Mouse (Mus musculus) activated CD4-positive, CD25-positive, alpha-beta regulatory T cell, adult 4 months (primary cell): Measurements from ENCODE around the gene Mrpl36. TPM values are rescaled to one million over a fixed set of nuclear protein-coding genes. Genes with fewer than 3 reads are reported as not detected.
A peak's percentile ranks its signal among the peaks of the same experiment; 100 is the strongest.

Experiments
- ATAC-seq: one replicate; pipeline ENCODE4 v1.8.0; 2017
- polyA plus RNA-seq, 2 experiments: library from polyadenylated mRNA; unstranded; fragments of 100-300 nt; shearing (Covaris generic); gene quantifications; one replicate each; pipeline ENCODE4 v1.2.1; 2017

The Mrpl36 gene
- 100 to 1,000 TPM; 138 to 148 TPM for polyA plus RNA-seq

GRCm38 (mm10) chr13:73327827-73328698 lies at the start of gene Mrpl36, which contains the start of gene Ndufs6:
Mrpl36 (plus strand) TSS chr13:73328513.
Ndufs6 (minus strand) TSS chr13:73328542.
- peak; percentile 94 for ATAC-seq

GRCm38 (mm10) chr13:73279196-73279595 lies 49.1 kb upstream of the Mrpl36 start:
- no peak for ATAC-seq

DNA sequence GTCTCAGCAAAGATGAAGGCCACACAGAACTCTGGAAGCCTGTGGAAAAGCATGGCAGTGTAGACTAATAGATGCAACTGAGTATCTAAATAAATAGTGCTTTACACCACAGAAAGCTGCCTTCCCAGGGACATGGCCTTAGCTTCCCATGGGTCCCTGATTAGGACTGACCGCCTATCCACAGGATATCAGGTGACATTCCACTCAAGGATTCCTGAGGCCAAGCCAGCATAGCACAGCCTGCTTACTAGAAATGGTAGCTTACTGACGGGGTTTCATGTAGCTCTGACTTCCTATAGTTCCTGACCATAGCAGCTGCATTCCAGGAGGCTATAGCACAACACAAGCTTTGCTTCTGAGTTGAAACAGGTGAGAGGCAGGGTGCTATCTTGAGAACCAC lies 45.9 kb upstream of the Mrpl36 start:
- ATAC-seq, result no peak

DNA sequence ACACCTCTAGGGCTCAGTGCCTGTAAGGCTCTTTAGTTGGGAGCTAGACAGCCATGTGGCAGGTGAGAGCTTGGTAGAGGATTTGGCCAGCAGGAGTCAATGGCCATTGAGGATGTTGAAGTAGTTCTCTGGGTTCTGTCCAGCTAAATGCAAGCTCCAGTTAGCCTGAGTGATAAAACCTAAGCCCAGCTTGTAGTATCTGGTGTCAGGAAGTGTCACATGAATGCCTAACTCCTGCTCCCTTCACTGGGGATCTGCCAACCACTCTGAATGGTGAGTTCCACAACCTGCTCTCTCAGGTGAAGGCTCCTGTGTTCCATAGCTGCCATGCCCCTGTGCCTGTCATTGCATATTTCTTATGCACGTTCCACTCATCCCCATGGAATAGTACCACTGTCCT lies 44.8 kb upstream of the Mrpl36 start:
- ATAC-seq, result no peak

DNA sequence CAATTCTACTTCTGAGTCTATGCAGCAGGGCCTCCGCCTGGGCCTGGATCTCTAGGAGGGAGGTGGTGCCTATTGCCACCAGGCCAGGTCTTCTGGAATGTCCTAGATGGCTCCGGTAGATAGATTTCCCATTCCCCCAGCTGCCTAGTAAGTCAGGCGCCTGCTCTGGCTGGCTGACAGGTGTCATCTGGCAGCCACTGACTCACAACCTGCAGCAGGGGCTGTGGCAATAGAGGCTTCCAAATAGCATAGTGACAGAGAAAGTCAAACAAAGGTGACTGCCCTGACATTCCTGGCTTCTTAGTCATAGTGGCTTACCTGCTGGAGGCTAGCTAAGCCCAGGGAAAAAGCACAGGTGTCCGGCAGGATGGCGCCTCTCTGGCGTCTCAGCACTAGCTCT lies 38.1 kb upstream of the Mrpl36 start:
- ATAC-seq, result no peak

DNA sequence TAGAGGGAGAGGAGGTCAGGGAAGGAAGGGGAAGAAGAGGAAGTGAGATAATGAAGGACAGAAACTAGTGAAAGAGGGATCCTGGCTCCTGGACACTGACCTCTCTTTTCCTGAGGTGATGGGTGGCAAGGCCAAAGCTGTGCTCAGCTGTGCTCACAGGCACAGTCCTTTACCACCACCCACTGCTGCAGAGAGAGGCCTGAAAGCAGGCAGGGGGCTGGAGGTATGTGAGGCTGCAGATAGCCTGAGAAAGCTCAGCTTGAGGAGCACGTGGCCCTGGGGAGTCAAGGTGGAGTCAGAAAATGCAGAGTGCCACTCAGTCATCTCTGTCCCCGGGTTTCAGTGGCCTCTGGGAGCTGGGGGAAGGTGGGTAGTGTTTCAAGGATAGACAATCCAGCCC lies 37.2 kb upstream of the Mrpl36 start:
- ATAC-seq, result no peak

DNA sequence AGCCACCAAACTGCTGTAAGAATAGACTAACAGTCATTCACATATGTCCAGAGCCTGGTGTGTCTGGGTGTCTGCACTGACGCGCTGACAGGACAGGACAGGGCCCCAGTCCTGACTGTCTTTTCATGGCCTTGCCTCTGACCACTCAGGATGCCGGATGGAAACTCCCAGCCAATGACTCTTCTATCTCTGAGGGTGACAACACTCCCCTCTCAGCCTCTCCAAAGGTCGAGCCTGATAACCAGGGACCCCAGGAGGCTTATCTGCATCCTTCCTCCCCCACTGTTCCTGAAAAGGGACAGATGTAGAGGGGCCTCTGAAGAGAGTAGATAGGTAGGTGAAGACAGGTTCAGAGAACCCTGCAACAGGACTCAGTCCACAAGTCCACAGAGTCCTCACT lies 29.6 kb upstream of the Mrpl36 start:
- ATAC-seq, result no peak

GRCm38 (mm10) chr13:73299322-73299721 lies 29.0 kb upstream of the Mrpl36 start:
- ATAC-seq, result no peak

- no peak for ATAC-seq
These were observed 23.6 kb upstream of the Mrpl36 start for GRCm38 (mm10) chr13:73304729-73305128.

GRCm38 (mm10) chr13:73305398-73306084 lies 22.8 kb upstream of the Mrpl36 start:
- ATAC-seq, result peak; percentile 70

GRCm38 (mm10) chr13:73306085-73306410 lies 22.3 kb upstream of the Mrpl36 start:
- no peak for ATAC-seq

GRCm38 (mm10) chr13:73306430-73306829 lies 21.9 kb upstream of the Mrpl36 start:
- ATAC-seq, result no peak

DNA sequence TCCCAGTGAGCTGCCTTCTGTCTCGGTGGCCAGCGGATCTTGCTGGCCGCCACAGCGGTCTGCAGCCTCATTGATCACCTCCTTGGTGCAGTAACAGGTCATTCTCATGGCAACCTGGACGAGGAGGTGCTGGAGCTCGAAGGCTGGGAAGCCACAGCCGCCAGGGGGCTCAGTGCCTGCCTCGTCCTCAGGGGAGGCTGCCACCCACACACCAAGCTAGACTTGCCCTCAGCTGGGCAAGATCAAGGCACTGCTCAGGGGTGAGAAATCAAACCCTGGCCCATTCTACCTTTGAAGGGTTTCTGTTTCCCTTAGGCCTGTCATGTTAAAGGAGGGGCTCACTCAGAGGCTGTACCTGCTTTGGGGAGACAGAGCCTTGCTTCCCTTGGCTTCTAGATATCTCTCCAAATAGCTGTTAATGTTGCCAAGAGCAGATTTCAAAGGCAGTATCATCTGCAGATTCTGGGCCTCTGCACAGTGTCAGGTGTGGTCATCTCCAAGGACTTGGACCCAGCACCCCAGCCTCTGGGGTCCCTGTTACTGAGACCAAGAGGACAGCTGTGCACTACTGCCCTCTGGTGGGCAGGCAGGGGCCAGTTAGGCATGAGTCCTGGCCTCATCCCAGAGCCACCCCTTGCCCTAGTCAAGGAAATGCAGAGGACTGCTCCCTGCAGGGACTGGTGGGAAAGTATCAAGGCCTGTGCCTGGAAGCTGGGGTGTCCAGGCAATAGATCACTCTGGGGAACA lies 18.0 kb upstream of the Mrpl36 start:
- ATAC-seq, result no peak

DNA sequence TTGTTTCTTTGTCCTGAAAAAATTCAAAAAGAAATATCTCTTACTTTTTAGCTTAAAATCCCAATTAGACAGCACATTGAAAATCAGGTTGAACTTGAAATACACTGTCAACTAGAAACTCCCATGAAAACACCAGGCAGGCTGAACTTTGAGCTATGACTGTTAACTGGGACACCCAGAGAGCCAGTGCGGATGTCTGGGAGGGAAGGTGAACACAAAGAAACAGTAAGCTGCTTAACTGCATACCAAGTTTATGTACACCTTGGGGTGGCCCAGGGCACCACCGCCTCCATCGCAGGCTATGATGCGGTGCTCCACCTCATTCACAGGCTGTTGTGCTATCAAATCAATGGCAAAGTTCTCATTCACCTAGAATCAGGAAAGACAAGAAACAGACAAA lies 8.3 kb upstream of the Mrpl36 start:
- no peak for ATAC-seq

- no peak for ATAC-seq
These were observed 5.7 kb upstream of the Mrpl36 start for GRCm38 (mm10) chr13:73322626-73323025.

DNA sequence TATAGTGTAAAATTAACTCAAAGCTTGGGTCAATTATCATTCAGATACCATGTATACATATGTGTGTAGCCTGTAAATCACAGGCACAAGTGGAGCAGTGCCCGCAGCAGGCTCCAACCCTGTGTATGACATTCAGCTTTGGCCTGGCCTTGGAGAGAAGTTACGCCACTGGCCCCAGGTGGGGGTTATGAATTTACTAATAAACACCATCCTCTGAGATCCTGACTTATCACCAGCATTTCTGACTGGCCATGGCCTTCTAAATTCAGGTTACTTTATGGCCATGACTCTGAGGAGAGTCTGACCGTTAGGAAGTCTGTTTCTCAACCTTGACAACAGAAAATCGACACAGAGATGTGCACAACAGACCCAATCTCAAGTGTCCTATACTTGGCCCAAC lies 4.9 kb upstream of the Mrpl36 start:
- no peak for ATAC-seq

- peak; percentile 60 for ATAC-seq
These were observed 2.7 kb downstream of the Mrpl36 start for GRCm38 (mm10) chr13:73330844-73331501.

- ATAC-seq, result no peak
These were observed 3.4 kb downstream of the Mrpl36 start for GRCm38 (mm10) chr13:73331736-73332135.

DNA sequence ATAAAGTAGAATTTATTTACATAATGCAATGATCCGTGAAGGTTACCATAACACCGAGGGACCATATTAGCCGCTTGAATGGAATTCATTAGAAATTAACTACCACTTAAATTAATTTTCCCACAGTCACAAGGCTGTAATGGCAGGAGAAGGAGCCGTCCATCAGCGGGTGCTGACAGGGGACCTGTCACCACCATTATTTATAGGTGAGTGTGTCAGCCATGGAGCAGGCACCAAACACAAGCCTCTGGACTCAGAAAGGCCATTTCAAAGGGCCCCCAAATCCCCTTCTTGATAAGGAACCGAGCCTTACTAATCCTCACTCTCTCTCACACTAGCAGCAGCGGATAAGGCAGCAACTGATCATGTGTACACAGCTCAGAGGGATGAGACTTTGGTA lies 8.4 kb downstream of the Mrpl36 start:
- ATAC-seq, result no peak

DNA sequence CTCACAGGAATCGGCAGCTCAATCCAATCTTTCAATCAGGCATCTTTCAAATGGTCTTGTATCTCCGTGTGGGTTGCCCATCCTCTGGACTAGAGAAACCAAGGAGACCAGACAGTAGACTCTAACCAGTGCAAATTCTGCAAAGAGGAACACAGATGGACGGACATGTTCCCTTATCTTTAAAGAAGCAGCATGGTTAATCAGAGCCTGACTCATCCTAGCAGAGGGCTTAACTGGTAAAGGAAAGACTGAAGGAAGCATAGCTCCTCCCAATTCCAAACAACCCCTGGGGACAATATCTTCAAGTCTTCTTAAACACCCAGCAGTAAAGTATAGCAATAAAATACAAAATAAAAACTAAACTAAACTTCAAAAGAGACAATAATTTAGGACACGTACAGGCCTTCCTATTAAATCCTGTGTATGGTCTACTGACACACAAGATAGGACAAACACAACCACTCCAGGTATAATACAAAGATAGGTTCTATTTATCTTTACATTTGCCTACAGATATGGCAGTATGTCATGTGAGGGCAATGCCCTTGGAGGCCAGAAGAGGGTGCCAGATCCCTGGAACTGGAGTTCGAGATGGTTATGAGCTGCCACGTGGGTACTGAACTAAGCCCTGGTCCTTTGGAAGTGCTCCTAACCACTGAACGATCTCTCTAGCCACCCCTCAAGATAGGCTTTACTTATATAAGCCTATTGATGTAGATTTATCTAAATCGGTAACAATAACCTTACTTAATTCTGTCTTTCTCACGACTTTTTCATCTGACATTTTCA lies 17.0 kb downstream of the Mrpl36 start:
- peak; percentile 65 for ATAC-seq

DNA sequence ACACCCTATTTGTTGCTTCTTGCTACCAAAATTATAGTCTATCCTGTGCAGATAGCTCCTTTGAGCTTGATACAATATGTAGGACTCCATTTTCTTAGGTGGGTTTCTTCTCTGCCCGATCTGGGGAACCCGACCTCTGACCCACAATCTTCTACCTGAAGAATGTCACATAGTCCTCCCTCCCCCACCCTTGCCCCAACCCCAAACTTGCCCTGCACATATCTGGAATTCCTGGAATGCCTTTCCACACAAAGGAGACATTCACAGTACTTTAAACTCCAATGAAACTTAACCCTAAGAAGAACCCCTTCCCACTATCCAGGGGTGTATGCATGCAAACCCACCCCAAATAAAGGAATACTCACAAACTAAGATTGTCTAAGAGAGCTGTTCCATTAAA lies 17.8 kb downstream of the Mrpl36 start:
- ATAC-seq, result no peak

DNA sequence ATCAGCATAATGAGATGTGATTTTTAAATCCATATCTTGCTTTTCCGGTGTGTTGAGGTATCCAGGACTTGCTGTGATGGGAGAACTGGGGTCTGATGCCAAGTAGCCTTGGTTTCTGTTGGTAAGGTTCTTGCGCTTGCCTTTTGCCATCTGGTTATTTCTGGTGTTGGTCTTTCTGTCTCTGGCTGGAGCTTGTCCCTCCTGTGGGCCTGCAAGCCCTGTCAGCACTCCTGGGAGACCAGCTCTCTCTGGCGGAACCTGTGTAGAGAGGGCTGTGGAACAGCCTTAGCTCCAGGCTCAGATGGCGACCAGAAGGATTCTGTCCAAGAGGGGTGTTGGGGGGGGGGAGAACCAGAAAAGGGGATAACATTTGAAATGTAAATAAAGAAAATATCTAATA lies 18.4 kb downstream of the Mrpl36 start:
- ATAC-seq, result no peak
